Mouse (Mus musculus): ENCODE measurements around the gene Krt78. TPM values are rescaled to one million over a fixed set of nuclear protein-coding genes. Genes with fewer than 3 reads are reported as not detected.

Gene Krt78
- total RNA-seq, 2 experiments from 2014 or later = not detected

DNA sequence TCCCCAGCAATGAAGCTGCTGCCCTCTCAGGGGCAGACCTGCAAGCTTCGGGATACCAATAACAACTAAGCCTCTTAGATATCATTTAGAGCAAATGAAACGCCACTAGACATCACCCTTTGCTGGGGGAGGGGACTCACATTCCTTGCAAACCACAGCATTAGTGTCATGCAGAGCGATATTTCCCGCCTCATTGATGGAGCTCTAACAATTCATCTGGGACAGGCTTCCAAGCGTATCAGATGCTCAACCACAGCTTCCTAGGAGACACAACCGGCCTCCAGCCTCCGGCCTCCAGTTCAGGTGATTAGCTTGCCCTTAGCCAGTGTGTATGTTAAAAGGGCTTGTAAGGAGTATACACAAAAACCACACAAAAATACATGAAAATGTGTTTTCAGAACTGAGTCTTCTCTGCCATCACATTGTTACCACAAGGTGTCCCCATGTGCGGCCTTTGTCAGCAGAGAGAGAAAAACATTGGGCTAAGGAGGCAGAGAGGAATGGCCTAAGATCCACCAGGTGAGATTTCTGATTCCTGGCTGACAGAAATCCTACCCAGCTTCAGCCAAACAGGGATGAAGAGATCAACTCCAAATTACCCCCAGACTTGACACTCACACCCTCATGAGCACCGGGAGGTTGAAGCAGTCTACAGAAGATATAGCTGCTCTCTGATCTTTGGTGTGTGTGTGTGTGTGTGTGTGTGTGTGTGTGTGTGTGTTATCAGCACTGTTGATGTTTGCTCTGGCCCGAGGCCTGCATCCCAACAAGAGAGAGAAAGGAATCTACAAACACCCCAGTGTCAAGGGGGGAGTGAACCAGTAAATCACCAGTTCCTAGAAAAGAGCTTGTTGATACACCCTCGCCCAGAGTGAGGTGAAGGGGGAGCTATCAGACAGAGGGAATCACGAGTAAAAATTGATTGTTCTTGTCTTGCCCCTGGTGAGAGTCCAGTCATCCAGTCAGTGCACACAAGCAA, 51.6 kb downstream of the Krt78 start:
- DNase-seq = no peak
- intact Hi-C loops (cut with DNase I) = loop anchor here (5.0 kb wide), 1 partner anchor 70 kb away; no protein-coding TSS in a partner anchor

Other genes starting within 250 kb of the Krt78 start
- gene Krt5, start 241.4 kb downstream of the Krt78 start, total RNA-seq (2021) = 1 to 10 TPM in 1 of 2 experiments, under 1 TPM in 1; 0.33 to 2.1 TPM
- gene Krt71, start 211.2 kb downstream of the Krt78 start, total RNA-seq (2021) = not detected
- not detected for gene Krt72, start 167.8 kb downstream of the Krt78 start, total RNA-seq (2021)
- not detected for gene Krt73, start 151.9 kb downstream of the Krt78 start, total RNA-seq (2021)
- gene Krt2, start 136.1 kb downstream of the Krt78 start, total RNA-seq (2021) = not detected
- under 1 TPM in 1 of 2 experiments, not detected in 1; 0.07 TPM for gene Krt1, start 103.5 kb downstream of the Krt78 start, total RNA-seq (2021)
- gene Krt77, start 84.6 kb downstream of the Krt78 start, total RNA-seq (2021) = not detected
- not detected for gene Krt76, start 61.4 kb downstream of the Krt78 start, total RNA-seq (2021)
- gene Krt4, start 29.6 kb downstream of the Krt78 start, total RNA-seq (2021) = not detected
- gene Krt79, start 14.0 kb downstream of the Krt78 start, total RNA-seq (2021) = under 1 TPM; 0.26 to 0.34 TPM
- gene Krt8, start 50.2 kb upstream of the Krt78 start, total RNA-seq (2021) = 1 to 10 TPM; 4.2 to 7.0 TPM
- gene Krt18, start 73.9 kb upstream of the Krt78 start, total RNA-seq (2021) = 10 to 100 TPM in 1 of 2 experiments, 1 to 10 TPM in 1; 4.9 to 10.4 TPM
- gene Eif4b, start 119.5 kb upstream of the Krt78 start, total RNA-seq (2021) = 100 to 1,000 TPM; 130 to 147 TPM
- 100 to 1,000 TPM; 119 to 121 TPM for gene Tns2, start 146.1 kb upstream of the Krt78 start, total RNA-seq (2021)
- 10 to 100 TPM; 14.0 to 17.5 TPM for gene Spryd3, start 181.9 kb upstream of the Krt78 start, total RNA-seq (2021)
- 10 to 100 TPM; 42.0 to 51.8 TPM for gene Igfbp6, start 190.1 kb upstream of the Krt78 start, total RNA-seq (2021)
- under 1 TPM in 1 of 2 experiments, not detected in 1; 0.17 TPM for gene Soat2, start 196.2 kb upstream of the Krt78 start, total RNA-seq (2021)
- gene Zfp740, start 249.0 kb upstream of the Krt78 start, total RNA-seq (2021) = 10 to 100 TPM; 41.8 to 47.1 TPM